Mouse (Mus musculus) layer of hippocampus, postnatal 36 days (tissue): ENCODE results near the gene Rimklb. TPM values are rescaled to one million over a fixed set of nuclear protein-coding genes. Genes with fewer than 3 reads are reported as not detected.
"Not testable (repeated sequence)": the region's sequence is repeated elsewhere in the genome, so short reads cannot be mapped to it uniquely, and the experiment has no call there.

Source experiments
- DNase-seq, 2 experiments: peaks; one replicate each; pipeline ENCODE4 v3.0.0; 2022
- total RNA-seq, 2 experiments: library from RNA; stranded (reverse); gene quantifications; 2 replicates each; pipeline ENCODE4 v1.2.3; 2021

Gene Rimklb
- total RNA-seq, result 10 to 100 TPM; 75.8 to 86.1 TPM

DNA sequence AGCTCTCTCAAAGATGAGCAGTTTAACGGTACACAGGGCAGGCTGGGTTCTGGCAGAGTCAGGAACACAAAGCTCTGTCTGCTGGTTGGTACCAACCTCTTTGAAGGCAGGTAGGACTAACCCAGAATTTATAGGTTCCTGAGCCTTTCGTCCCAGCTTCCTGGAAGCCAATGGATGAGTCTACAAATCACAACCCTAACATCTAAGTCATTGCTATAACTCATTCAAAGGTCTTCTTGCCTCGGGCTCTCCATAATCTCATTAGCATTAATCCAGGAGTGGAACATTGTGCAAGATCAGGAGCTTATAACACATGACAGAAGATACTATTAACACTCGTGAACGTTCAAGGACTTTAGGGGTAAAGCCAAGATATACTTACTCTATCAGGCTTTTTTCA, at the start of gene Rimklb:
Gene Rimklb (minus strand): TSS at position 101 of the 400 bp plus-strand sequence.
- no peak for DNase-seq

DNA sequence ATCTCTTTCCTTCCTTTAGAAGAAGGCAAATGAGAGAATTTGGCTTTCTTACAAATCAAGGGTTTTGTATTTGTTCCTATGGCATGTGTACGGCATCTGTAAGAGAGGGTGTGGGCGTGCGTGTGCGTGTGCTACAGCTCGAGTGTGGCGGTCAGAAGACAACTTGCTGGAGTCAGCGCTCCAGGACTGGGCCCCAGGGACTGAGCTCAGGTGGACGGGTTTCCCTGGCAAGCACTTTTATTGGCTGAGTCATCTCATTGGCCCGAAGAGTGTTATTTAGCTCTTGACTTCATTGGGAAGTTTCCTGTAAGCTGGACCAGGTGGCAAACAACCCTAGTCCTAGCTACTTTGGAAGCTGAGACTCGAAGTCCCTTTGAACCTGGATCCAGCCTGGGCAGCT, 47.4 kb upstream of the Rimklb start:
- DNase-seq, result no peak

DNA sequence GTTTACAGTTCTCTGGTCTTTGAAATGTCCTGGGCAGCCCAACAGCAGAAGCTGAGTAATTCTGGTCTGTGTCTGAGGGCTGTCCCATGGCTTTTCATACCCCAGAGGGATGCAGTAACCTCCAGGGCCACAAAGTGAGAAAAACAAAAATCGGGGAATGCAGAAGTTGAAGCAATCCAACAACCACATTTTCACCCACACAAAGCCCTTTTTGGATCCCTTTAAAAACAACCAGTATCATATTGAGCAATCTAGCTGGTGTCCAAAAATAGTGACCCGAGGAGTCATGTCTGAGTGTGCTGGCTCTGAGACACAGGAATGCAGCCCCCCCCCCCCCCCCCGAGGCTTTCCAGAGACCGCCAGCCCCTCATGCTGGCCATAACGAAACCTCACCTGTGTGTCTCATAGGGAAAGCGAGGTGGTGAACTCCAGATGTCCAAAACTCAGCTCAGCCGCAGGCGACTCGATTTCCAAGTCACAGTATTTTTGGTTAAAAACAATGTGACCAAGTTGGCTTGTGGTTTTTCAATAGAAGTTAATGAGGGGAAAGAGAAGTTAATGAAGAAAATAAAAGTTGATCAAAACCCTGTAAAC, 46.8 kb upstream of the Rimklb start:
- DNase-seq, result no peak

DNA sequence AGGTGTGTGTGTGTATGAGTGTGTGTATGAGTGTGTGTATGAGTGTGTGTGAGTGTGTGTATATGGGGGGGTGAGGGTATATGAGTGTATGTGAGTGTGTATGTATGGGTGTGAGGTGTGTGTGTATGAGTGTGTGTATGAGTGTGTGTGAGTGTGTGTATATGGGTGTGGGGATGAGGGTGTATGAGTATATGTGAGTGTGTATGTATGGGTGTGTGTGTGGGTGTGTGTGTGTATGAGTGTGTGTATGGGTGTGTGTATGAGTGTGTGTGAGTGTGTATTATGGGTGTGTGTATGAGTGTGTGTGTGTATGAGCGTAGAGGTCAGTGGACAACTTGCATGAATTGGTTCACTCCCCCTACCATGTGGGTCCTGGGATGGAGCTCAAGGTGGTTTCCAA, 46.1 kb upstream of the Rimklb start:
- DNase-seq, result no peak

DNA sequence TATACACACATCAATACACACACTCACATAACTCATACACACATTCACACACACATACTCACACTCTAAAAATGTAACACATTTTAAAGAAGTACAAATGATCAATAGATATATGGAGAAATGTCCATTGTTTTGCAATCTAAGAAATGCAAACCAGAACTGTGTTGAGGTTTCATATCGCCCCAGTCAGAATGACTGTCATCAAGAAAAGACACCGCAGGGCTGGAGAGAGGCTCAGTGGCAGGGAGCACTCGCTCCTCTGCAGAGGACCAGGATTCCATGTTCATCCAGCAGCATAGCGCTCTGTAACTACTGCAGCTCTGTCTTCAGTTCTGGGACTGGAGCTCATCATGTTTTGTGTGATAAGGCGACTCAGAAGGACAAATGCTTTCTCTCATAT, 45.0 kb upstream of the Rimklb start:
- DNase-seq, result no peak

DNA sequence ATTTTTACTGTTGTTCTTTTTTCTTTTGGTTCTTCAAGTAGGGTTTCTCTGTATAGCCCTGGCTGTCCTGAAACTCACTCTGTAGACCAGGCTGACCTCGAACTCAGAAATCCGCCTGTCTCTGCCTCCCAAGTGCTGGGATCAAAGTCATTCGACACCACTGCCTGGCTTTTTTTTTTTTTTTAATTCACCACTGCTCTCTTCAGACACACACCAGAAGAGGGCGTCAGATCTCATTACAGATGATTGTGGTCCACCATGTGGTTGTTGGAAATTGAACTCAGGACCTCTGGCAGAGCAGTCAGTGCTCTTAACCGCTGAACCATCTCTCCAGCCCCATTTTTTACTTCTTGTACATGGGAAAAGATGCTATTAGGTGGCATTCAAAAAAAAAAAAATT, 43.9 kb upstream of the Rimklb start:
- not testable (repeated sequence) for DNase-seq

DNA sequence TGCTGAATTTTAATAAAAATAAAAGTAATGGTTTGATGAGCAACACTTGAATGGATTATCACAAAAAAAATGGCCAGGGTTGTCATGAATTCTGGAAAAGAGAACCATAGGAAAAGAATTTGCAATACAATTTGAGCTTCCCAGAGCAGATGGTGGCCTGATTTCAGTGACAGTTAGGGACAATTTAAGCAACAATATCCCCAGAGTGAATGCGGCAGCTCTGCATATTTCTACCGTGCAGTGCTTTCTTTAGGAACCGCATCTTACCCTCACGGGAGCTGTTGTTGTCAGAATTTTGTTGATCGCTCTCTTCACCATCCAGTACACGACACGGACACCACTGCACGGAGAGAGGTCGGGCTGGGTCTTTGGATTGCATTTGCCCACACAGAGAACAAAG, 41.0 kb upstream of the Rimklb start:
- no peak for DNase-seq

DNA sequence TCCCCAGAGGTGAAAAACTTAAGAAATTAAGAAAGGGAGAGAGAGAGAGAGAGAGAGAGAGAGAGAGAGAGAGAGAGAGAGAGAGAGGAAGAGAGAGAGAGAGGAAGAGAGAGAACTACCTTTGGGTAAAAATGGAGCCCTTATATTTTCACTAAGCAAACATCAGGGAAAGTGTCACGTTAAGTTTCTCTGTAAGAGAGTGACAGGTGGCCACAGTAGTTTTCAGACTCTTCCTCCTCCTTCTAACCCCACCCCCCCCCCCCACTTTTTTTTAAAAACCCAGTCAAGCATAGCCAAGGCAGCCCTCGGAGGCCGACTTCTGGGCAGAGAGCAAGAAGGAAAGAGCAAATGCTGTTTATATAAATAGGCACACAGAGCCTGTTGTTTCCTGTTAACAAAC, 35.5 kb upstream of the Rimklb start:
- DNase-seq, result no peak

DNA sequence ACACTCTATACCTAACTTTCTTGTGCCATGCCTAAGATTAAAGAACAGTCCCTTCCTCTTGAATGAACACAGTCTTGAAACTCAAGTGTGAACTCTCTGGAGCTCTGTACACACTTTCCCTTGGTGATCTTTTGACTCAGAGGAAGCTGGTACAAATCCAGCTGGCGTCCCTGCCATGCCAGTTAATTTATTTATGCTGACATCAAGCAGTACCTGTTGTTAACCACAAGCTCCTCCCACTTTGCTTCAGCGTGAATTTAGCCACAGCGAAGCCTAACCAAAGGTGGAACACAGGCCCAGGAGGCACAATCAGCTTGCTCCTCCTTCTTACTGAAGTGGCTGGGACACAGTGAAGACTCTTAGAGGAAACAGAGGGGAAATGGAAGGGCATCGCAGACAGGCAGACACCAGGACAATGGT, 34.3 kb upstream of the Rimklb start:
- no peak for DNase-seq

DNA sequence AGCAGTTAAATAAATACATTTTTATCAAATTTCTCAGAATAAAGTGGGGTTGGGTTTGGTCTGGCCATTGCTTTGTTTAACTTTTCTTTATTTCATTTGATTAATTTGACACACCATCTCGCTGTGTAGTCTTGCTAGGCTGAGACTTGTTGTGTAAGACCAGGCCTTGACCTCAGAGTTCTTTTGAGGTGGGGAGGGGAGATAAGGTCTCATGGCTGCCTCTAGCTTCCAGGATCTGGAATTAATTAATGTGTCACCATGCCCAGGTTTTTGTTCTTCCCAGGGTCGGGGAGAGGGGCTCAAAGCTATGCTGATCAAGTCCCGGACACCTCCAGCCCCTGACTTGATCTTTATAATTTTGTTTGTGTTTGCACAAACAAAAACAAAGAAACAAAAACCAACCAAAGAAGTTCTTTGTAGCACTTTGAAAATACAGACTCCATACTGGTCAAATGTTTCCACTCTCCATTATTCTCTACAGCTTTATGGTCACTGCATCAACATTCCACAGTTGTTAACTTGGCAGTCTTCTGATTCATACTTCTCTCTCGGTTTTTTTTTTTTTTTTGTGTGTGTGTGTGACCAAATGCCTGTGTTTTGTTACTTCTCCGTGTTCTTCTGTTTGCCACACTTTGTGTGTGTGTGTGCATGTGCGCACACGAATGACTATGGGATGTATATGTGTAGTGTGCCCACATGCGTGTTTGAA, 33.1 kb upstream of the Rimklb start:
- DNase-seq, result no peak

DNA sequence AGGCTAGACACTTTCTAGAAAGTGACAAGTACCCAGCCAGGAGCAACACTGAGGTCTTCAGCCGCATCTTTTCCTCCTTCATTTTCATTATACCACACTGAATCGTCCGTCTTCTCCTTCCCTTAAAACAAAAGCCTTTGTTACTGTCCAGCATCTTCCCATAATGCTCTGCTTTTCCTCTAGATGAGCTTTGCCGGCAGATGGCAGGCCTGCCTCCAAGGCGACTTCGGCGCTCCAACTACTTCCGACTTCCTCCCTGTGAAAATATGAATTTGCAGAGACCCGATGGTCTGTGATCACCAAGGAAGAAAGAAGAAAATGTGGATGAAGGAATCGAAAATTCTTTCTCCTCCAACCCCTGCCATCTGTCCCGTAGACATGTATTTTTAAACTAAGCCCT, 29.6 kb upstream of the Rimklb start:
- no peak for DNase-seq

DNA sequence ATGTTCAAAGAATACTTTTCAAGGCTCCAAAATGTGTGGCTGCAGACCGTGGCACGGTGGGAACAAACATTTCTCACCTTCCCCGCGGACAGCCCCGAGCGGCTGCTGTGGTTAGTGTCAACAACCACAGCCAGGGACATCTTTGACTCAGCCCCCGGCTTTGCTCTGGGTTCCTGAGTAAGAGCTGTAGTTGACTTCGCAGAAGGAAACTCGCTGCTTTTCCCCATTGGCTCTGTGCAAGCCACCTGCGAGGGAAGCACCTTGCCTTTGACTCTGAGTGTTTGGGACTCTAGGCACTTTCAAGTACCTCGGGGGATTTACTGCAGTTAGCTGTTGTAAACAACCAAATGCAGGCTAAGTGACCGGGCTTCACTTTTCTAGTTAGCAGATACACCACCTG, 29.0 kb upstream of the Rimklb start:
- DNase-seq, result no peak

DNA sequence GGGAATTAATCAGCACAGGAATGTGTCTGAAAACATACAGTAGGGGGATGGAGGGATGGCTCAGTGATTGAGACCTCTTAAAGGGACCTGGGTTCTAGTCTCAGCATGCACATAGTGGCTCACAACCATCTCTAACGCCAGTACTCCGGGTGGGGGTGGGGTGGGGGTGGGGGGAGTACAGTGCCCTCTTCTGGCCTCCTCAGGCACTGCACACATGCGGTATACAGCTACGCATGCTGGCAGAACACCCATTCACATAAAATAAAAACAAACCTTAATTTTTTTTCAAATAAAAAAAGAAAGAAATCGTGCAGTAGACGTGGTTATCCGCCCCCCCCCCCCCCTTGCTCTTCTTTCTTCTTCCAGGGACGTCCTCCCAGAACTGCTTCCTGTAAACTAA, 24.7 kb upstream of the Rimklb start:
- DNase-seq, result no peak

DNA sequence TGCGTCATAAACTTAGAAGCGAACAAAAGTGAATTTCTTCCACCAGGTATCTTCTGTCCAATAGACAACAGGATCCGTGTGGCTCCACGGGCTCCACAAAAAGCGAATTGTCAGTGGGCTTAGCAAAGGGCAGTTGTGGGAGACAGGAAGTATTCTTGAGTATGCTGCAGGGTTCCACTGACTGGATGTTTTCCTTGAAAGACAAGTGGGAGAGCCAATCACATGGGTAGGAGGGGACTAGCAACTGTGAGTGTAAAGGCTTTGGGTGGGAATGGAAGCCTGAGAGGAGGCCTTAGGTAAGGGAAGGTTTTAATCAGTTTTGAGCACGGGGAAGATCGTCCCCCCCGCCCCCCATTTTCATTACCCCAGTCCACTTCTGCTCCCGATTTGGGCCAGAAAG, 24.0 kb upstream of the Rimklb start:
- no peak for DNase-seq

DNA sequence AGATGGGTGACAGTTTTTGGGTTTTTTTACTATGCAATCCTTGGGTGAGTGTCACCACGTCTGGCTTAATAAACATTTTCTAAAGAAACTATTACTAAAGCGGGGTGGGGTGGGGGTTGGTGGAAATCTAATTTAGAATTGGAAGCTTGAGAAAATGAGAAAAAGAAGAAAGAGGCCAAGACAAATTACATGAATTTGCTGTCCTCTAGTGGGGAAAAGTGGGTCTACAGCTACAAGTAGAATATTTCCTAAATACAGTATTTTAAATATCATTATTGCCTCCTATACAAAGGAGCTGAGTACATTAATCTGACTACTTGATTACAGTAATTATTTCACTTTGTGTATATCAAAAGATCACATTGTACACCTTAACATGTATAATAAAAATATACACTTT, 20.8 kb upstream of the Rimklb start:
- no peak for DNase-seq

DNA sequence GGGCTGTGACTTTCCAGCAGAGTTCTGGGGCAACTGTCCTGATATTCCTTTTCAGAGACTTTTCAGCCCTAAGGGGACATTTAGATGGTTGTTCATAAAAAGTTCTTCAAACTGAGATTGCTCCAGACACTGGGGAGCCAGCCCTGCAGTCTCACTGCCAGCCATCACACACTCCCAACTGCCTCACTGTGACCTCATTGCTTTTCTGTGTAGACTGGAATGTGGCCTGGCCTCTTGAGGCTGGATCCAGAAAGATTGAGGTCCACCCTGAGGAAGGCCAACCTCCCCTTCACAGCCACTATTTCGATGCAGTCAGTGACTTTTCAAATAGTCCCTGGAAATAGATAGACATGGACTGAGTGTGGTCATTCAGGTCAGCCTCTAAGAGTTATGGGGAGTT, 19.1 kb upstream of the Rimklb start:
- DNase-seq, result no peak

DNA sequence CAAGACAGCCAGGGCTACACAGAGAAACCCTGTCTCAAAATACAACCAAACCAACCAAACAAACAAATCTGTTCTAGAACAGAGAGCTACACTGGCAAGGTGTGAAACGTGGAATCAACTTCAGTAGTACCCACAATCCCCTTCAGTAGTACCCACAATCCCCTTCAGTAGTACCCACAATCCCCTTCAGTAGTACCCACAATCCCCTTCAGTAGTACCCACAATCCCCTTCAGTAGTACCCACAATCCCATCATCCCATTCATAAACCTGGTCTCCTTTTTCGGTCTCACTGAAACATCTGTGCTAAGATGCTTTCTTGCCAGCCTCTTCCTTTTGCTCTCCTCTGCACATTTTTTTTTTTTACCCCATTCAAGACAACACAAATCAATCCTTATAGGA, 17.2 kb upstream of the Rimklb start:
- not testable (repeated sequence) for DNase-seq

DNA sequence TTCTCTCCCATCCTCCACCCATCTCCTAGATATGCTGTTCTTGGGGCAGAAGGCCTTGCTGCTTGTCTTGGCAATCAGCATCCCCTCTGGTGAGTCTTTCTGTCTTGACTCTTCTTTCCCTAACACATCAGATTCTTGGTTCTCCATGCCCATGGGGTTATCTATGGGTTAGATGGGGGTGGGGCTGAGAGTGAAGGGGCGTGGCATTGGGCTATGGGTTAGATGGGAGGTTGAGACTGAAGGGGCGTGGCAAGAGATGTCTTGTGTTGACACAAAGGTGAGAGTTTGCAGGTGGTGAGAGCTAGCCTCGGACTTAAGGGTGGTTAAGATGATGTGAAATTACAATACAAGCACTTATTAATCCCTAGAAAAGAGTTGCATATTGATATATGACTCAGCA, 15.8 kb upstream of the Rimklb start:
- no peak for DNase-seq

DNA sequence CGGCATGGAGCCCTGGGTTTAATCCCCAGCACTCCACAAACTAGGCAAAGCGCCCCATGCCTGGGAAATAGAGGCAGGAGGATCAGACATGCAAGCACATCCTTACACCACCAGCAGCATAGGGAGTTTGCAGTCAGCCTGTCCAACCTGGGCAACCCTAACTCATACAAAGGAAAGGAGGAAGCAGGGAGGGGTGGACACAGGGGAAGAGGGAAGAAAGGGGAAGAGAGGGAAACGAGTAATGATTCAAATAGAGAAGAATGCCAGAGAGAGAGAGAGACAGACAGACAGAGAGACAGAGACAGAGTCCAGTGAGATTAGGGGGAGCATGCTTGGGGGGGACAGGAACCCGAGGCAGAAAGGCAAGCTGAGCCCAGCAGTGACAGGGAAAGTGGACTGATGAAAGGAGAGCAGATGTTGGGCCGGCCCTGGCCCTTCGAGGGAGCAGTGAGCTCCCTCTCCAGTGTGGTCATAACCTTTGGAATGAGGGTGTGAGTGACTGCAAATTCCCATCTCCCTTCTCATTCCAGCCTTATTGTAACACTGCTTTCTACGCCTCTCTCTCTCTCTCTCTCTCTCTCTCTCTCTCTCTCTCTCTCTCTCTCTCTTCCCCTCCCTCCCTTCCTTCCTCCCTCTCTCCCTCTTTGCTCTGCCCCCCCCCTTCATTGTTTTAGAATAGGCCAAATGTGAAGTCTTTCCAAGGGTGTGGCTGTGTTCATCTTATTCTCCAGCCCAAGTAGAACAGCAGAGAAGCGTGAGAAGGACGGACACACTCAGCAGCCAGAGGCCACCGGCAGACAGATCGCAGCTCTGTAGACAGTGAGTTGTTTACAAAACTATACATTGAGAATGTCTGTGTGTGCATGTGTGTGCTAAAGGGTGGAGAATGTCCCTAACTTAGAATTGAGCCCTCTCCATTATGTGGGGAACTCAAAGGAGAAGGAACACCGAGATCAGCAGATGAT, 14.6 kb upstream of the Rimklb start:
- DNase-seq, result no peak

DNA sequence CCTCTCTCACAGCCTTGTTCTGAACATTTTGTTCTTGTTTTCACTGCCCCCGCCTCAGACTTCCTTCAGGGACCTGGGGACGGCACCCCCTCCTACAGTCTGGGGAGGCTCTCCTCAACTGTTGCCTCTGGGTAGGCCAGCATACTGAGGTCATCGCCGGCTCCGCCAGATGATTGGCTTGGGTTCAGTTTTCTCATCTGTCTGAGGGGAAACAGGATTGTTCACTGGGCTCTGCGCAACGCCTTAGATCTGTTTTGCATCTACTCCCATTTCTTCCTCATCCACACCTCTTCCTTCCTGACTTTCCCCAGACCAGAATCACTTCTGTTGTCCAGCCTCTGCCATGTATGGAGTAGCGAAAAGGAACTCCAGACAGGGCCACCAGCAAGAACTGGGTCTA, 9.9 kb upstream of the Rimklb start:
- no peak for DNase-seq

DNA sequence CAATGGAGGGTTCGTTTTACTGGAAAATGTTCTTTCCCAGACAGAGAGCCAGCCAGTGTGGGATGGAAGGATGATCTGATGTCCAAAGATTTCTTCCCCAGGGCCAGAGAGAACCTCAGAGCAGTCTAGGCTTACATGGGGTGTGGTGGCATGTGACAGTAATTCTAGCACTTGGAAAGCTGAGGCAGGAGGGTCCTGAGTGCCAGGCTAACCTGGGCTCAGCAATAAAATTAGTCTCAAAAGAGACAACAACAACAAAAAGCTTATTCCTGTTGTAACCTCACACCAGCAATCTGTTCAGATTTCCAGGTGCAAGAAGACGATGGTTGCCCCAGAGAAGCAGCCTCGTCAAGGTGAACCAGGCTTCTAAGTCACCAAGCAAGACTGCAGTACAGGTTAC, 7.0 kb upstream of the Rimklb start, which contains the start of gene Mfap5:
Gene Mfap5 (plus strand): TSS at position 301 of the 400 bp plus-strand sequence.
- DNase-seq, result no peak

DNA sequence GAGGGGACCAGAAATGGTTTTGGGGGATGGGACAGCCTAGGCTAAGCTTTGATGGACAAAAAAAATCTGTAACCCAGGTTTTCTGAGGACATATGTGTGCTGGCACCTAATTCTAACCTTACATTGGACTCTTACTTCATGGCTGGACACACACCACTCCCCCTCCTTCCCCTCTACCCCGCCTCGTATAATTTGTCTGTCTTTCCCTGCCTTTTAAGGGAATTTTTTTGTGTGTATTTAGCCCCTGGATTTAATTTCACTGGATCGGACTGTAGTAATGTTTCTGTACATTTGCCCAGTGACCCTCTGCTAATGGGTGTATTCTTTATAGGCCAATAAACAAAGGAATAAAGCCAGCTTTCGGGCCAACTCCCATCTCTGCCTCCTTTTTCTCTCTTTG, 6.5 kb upstream of the Rimklb start:
- DNase-seq, result no peak

DNA sequence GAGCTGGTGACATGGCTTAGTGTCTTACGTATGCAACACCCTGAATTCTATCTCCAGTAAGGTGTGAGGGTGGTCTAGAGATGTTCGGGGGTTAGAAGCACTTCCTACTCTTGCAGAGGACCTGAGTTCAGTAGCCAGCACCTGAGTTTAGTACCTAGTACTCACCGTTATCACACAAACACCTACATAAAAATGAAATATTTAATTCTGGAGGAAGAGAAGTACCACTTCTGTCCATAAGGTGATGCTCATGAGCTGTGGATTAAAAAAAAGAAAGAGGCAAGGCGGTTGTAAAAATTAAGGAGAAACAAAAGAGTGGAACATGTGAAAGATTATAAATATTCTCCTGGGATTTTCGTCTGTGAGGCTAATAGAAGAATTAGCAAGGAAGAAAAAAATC, 2.1 kb downstream of the Rimklb start:
- DNase-seq, result no peak
